Mouse (Mus musculus): ENCODE measurements around the gene Tradd. TPM values are rescaled to one million over a fixed set of nuclear protein-coding genes. Genes with fewer than 3 reads are reported as not detected.

The Tradd gene
- polyA plus RNA-seq, 1 experiment from 2014 or later, result 16.6 TPM

DNA sequence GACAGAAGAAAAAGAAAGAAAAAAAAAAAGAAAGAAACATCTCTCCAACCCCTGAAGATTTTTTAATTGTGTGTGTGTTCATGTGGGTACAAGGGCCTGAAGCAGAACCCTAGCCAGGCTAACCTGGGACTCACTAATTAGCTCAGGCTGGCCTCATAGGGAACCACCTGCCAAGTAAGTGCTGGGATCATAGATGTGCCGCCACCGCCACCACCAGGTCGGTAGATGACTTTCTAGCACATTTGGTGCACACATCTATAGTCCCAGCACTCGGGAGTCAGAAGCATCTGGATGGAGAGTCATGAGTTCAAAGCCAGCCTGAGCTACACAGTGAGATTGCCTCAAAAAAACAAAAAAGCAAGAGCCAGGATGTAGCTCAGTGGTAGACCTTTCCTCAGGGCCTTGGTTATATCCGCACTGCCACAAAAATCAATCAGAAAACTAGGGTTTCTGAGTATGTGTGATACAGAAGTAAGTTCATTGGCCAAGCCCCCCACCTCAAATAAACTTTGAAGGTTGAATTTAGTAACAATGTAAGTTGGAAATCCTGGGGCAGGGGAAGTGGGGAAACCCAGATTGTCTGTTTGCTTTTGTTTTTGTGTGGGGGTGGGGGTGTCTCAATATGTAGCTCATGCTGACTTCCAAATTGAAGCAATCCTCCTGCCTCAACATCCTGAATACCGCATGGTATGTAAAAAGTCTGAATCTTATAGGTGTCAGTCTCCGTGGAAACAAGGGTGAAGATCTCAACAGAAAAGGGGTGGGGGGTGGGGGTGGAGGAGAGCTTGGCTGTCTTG is 6.9 kb downstream of the Tradd start:
- Histone ChIP-seq H3K27me3 (peaks cover 73% of the 10 kb centered on the region), H3K9ac (replicated peaks) (no peak overlapping the region), H3K36me3 (peaks cover 9% of the 10 kb centered on the region), H3K9me3 (no peaks in the 10 kb centered on the region), H3K4me2 (no peak overlapping the region), H3K27ac (no peak overlapping the region), H3K4me3 (replicated peaks) (no peak overlapping the region), H3K4me1 (replicated peaks) (peaks cover 32% of the 10 kb centered on the region)
- no peak for ATAC-seq (ENCODE audit: insufficient number of reproducible peaks, insufficient read depth, low FRiP score, low TSS enrichment, low read depth)
- 68% methylated on average over 7 of the region's 7 CpGs for WGBS

DNA sequence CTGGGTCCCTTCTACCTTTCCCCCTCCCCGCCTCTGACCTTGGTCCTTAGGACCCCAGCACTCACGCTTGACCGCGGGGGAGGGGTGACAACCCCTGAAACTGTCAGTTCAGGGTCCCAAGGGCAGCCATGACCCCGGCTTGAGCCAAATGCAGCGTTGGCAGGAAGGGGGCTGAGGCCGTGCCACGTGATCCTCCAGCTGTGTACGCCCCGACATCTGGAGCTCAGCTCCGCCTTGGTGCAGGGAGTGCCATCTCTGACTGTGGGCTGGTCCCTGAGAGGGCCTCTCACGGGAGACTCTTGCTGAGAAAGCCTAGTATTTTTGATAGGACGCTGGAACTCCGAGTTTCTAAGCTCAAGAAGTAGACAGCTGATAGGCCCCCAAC is 9.5 kb downstream of the Tradd start, which contains the start of gene B3gnt9:
Gene B3gnt9, minus strand, starts transcription at position 188 of the 385 bp plus-strand sequence.
- peak; percentile 16 for ATAC-seq (ENCODE audit: insufficient number of reproducible peaks, insufficient read depth, low FRiP score, low TSS enrichment, low read depth)
- Histone ChIP-seq H3K4me2 (peak within 1 kb of the TSS; percentile 93), H3K27me3 (peaks cover 51% of the 10 kb centered on the region), H3K36me3 (peaks cover 33% of the 10 kb centered on the region), H3K4me1 (replicated peaks) (peaks cover 32% of the 10 kb centered on the region), H3K9ac (replicated peaks) (peak within 1 kb of the TSS; percentile 70), H3K27ac (peak within 1 kb of the TSS; percentile 45; the same call in 1 of the 2 replicates), H3K4me3 (replicated peaks) (peak within 1 kb of the TSS; percentile 64), H3K9me3 (no peaks in the 10 kb centered on the region)
- 1% methylated on average over 14 of the region's 14 CpGs for WGBS

DNA sequence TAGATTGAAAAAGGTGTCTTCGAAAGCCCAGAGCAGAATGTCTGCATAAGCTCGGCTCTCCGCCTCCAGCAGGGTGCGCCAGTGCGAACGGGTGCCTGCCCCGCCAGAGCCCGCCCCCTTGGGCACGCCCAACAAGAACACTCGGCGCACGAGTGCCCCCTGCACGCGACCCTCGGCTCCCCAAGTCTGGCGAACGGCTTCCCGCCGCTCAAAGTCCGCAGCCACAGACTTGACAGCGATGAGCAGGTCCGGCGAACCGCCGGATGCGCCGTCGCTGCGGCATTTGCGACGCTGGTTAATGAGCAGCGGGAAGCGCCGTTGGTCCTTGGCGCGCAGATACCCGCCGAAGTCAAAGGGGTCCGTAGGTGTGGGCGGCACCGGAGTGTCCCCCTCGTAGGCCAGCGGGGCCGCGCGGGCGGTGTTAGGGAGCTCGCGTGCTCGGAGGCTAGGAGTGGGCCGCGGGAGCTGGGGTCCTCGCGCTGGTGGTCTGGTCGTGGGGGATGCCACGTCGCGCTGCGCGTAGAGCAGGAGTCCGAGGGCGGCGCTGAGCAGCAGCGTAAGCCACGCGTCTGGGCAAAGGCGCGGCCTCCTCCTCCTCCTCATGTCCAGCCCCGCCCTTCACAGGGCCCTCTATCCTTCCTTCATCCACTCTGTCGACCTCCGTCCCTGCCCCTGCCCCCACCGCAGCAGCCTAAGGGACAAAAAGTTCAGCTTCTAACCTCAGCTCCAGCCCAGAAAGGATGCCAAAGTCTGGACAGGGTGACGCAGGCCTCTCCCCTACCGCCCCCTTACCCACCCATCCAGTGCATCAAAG is 10.1 kb downstream of the Tradd start:
- Histone ChIP-seq H3K27me3 (peaks cover 45% of the 10 kb centered on the region), H3K36me3 (peaks cover 39% of the 10 kb centered on the region), H3K27ac (peak overlapping the region; percentile 45; the same call in 1 of the 2 replicates), H3K4me1 (replicated peaks) (peaks cover 26% of the 10 kb centered on the region), H3K9ac (replicated peaks) (peak overlapping the region; percentile 70), H3K9me3 (no peaks in the 10 kb centered on the region), H3K4me2 (peak overlapping the region; percentile 93), H3K4me3 (replicated peaks) (peak overlapping the region; percentile 64)
- whole genome bisulfite sequencing, result under 1% methylated on average over 74 of the region's 74 CpGs
- peak; percentile 67 for ATAC-seq (ENCODE audit: insufficient number of reproducible peaks, insufficient read depth, low FRiP score, low TSS enrichment, low read depth)

DNA sequence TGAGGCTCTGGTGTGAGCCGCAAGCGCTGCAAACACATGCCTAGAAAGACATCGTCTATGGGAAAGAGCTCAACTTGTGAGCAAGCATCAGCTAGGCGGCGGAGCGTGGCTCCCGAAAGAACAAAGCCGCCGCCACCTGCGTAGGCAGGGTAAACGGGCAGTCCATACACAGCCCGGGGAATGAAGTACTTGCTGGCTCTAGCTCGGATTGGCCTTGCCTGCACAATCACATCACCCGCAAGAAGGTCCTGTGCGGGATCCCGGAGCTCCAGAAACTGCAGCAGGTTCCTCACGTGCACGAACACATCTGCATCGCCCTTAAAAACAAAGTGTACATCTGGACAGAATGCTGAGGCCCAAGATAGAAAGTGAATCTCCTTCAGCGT is 10.7 kb downstream of the Tradd start:
- H3K4me1 ChIP-seq (replicated peaks), result peaks cover 20% of the 10 kb centered on the region
- peak overlapping the region; percentile 5; the same call in 1 of the 2 replicates for H3K27ac ChIP-seq

DNA sequence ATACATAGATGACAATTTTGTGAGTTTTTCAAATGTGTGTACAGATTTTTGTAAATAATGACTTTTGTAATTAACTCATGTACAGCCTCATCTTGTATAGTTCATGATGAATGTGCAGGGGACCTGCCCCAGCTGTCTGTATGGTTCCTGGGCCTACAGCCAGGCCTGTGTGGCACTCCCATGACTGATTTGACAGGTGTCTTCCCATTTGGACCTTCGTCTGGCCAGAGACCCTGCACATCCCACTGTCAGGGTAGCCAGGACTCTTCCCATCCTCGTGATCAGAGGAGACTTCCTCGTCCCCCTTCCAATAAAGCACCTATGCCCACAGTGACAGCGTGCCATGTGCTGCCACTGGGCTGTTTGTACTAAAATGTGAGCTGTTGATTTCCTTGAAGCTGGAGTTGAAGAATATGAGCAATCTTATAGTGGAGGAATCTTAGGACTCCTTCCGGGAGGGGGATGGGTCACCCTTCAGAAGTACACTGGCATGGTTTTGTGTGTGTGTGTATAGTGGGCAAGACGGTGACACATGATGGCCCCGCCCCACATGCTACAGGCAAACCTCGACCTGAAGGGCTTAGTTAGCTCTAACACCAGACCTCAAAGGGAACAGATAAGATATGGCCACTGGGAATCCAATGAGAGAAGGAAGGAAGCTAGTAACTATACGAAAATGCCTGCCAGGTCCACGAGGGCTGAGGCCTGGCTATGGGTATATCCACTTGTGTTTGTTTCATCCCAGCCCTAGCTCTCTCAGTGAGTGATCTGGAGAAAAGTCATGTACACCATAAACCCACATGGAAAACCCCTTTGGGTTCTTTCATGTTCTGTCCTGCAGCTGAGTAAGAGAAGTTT is 11.5 kb downstream of the Tradd start:
- H3K4me2 ChIP-seq, result no peak overlapping the region

More for the DNA sequence above, 10.7 kb downstream of the Tradd start:
- ATAC-seq (ENCODE audit: insufficient number of reproducible peaks, insufficient read depth, low FRiP score, low TSS enrichment, low read depth), result peak; percentile 26; the same call in 1 of the 2 replicates
- Histone ChIP-seq H3K4me2 (peak overlapping the region; percentile 93), H3K4me3 (replicated peaks) (peak overlapping the region; percentile 64), H3K9me3 (no peaks in the 10 kb centered on the region), H3K27me3 (peaks cover 39% of the 10 kb centered on the region), H3K9ac (replicated peaks) (peak overlapping the region; percentile 70), H3K36me3 (peaks cover 45% of the 10 kb centered on the region)
- WGBS, result 40% methylated on average over 20 of the region's 20 CpGs

GRCm38 (mm10) chr8:105251954-105252353 is 12.5 kb downstream of the Tradd start:
- no peak overlapping the region for H3K4me3 ChIP-seq (replicated peaks)
- 87% methylated on average over 6 of the region's 6 CpGs for WGBS
- H3K36me3 ChIP-seq, result peaks cover 58% of the 10 kb centered on the region
- H3K9ac ChIP-seq (replicated peaks), result no peak overlapping the region
- no peak for ATAC-seq (ENCODE audit: insufficient number of reproducible peaks, insufficient read depth, low FRiP score, low TSS enrichment, low read depth)
- H3K4me2 ChIP-seq, result no peak overlapping the region
- peaks cover 17% of the 10 kb centered on the region for H3K4me1 ChIP-seq (replicated peaks)
- H3K27ac ChIP-seq, result no peak overlapping the region
- peaks cover 22% of the 10 kb centered on the region for H3K27me3 ChIP-seq
- H3K9me3 ChIP-seq, result no peaks in the 10 kb centered on the region

More for the DNA sequence above, 11.5 kb downstream of the Tradd start:
- H3K4me1 ChIP-seq (replicated peaks), result peaks cover 17% of the 10 kb centered on the region
- H3K36me3 ChIP-seq, result peaks cover 54% of the 10 kb centered on the region
- peaks cover 30% of the 10 kb centered on the region for H3K27me3 ChIP-seq
- no peak overlapping the region for H3K4me3 ChIP-seq (replicated peaks)
- H3K9me3 ChIP-seq, result no peaks in the 10 kb centered on the region
- 87% methylated on average over 10 of the region's 10 CpGs for WGBS
- no peak overlapping the region for H3K9ac ChIP-seq (replicated peaks)
- H3K27ac ChIP-seq, result no peak overlapping the region
- ATAC-seq (ENCODE audit: insufficient number of reproducible peaks, insufficient read depth, low FRiP score, low TSS enrichment, low read depth), result no peak

DNA sequence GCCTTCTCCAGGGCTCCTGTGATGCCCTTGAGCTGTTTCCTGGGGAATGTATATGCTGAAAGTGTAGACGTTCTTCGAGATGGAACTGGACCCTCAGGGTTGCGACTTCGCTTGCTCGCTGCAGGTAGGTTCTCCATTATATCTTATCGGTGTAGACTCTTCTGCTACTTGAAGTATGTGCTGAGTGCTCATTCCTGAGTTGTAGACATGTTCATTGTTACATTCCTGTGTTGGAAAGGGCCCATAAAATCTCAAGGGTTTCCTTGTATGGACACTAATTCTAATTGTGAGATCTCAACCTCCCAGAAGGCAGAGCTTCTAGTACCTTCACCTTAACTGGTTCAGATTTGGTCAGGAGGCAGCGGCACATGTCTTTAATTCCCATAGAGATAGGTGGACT is 23.4 kb downstream of the Tradd start:
- no peaks in the 10 kb centered on the region for H3K4me1 ChIP-seq (replicated peaks)
- no peak overlapping the region for H3K27ac ChIP-seq
- no peak overlapping the region for H3K4me3 ChIP-seq (replicated peaks)
- H3K9me3 ChIP-seq, result no peaks in the 10 kb centered on the region
- no peak for ATAC-seq (ENCODE audit: insufficient number of reproducible peaks, insufficient read depth, low FRiP score, low TSS enrichment, low read depth)
- 94% methylated on average over 7 of the region's 7 CpGs for WGBS
- H3K4me2 ChIP-seq, result no peak overlapping the region
- peaks cover 71% of the 10 kb centered on the region for H3K36me3 ChIP-seq
- H3K27me3 ChIP-seq, result no peaks in the 10 kb centered on the region
- no peak overlapping the region for H3K9ac ChIP-seq (replicated peaks)

DNA sequence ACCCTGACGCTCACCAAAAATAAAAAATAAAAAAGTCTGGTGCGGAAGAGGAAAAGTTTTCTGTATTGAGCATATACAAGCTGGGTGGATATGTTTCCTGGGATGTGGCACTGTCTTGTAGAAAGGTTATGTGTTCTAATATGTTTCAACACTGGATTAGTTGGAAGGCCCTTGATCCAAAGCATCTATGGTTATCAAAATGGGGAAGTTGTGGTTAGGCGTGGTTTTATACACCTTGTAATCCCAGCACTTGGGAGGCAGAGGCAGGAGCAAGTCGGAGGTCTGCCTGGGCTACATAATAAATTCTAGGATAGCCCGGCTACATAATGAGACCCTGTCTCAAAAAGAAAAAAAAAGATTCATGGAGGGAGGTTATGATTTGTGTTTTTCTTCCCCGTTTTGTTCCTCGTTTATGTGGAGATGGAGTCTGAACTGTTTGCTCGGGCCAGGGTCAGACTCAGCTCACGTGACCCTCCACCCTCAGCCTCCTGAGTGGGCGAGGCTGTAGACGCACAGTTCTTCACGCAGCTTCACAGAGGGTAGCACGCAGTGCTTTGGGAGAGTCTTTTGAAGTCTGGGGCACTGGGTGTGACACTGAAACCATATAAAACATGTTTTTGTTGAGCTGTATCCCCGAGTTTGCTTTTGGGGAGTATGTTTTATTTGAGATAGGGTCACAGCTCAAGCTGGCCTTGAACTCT is 26.8 kb downstream of the Tradd start:
- H3K9ac ChIP-seq (replicated peaks), result no peak overlapping the region
- H3K4me1 ChIP-seq (replicated peaks), result no peaks in the 10 kb centered on the region
- 93% methylated on average over 14 of the region's 14 CpGs for WGBS
- no peaks in the 10 kb centered on the region for H3K27me3 ChIP-seq
- no peak overlapping the region for H3K27ac ChIP-seq
- no peaks in the 10 kb centered on the region for H3K9me3 ChIP-seq
- H3K4me3 ChIP-seq (replicated peaks), result no peak overlapping the region
- H3K4me2 ChIP-seq, result no peak overlapping the region
- no peak for ATAC-seq (ENCODE audit: insufficient number of reproducible peaks, insufficient read depth, low FRiP score, low TSS enrichment, low read depth)
- H3K36me3 ChIP-seq, result peaks cover 72% of the 10 kb centered on the region

DNA sequence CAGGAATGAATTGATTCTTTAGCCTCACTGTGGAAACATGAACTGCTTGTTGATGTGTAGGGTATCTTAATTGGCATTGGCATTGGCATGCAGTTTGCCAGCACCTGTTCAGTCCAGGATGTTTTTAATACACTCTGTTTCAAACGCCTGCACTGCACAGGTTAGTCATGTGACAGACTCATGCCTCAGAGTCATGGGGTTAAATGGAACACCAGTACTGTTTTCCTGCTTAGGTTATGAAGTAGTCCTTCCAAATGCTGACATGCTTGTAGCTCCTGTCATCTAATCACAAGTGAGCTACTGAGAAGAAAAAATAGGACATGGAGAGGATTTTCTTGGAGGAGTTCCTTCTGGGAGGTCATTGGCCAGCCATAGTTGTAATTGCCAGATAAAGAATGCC is 29.2 kb downstream of the Tradd start:
- Histone ChIP-seq H3K4me2 (no peak overlapping the region), H3K4me1 (replicated peaks) (no peaks in the 10 kb centered on the region), H3K4me3 (replicated peaks) (no peak overlapping the region), H3K36me3 (peaks cover 57% of the 10 kb centered on the region), H3K27me3 (no peaks in the 10 kb centered on the region), H3K9ac (replicated peaks) (no peak overlapping the region), H3K9me3 (no peaks in the 10 kb centered on the region), H3K27ac (no peak overlapping the region)
- WGBS, result 70% methylated on average over 1 of the region's 1 CpGs
- ATAC-seq (ENCODE audit: insufficient number of reproducible peaks, insufficient read depth, low FRiP score, low TSS enrichment, low read depth), result no peak

DNA sequence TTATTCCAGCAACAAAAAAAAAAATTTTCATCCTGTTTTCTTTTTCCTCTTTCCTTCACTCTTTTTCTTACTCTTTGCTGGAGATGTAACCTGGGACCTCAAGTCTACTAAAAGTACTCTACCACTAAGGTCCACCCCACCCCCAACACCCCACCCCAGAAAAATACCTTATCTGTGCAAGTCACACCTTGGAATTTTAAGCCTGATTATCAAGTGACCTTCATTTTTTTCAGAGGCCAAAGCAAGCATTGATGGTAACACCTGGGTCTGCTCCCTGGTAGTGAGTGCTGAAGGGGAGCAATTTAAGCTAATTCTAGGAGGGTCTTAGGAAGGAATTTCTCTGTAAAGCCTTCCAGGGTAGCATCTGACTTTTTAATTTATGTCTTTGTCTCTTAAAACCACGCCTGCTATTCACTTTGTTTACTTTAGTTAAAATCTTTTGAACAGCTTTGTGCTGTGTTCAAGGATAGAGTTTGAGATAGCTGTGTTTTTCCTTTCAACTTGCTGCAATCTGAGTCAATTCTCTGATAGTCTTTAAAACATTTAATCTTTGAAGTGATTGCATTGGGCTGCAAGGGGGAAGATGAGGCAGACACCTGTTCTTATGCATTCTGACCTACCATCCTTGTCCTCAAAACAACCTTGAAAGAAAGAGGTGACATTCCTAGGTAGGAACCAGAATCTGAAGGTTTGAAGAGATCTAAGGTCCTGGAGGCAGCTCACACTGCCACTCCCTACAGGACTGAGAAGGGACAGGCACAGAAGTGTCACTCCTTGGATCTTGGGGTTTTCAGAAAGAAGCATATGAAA is 31.1 kb downstream of the Tradd start:
- no peak overlapping the region for H3K4me3 ChIP-seq (replicated peaks)
- no peaks in the 10 kb centered on the region for H3K9me3 ChIP-seq
- 53% methylated on average over 1 of the region's 1 CpGs for WGBS
- H3K36me3 ChIP-seq, result peaks cover 39% of the 10 kb centered on the region
- no peak overlapping the region for H3K9ac ChIP-seq (replicated peaks)
- H3K27me3 ChIP-seq, result no peaks in the 10 kb centered on the region
- no peaks in the 10 kb centered on the region for H3K4me1 ChIP-seq (replicated peaks)
- H3K4me2 ChIP-seq, result no peak overlapping the region
- no peak for ATAC-seq (ENCODE audit: insufficient number of reproducible peaks, insufficient read depth, low FRiP score, low TSS enrichment, low read depth)
- no peak overlapping the region for H3K27ac ChIP-seq

Data from limb, embryonic 12.5 days (tissue).